Mouse (Mus musculus): ENCODE data around the gene Acer2. TPM values are rescaled to one million over a fixed set of nuclear protein-coding genes. Genes with fewer than 3 reads are reported as not detected.
"Not testable (repeated sequence)": the region's sequence is repeated elsewhere in the genome, so short reads cannot be mapped to it uniquely, and the experiment has no call there.

Acer2 gene
- 10 to 100 TPM; 18.2 to 19.0 TPM for total RNA-seq (2021)

- peak; percentile 95 for DNase-seq
These were observed at the start of gene Acer2 for GRCm38 (mm10) chr4:86874146-86874847. TSS of gene Acer2 (plus strand) at chr4:86874396.

GRCm38 (mm10) chr4:86825143-86825542 lies 49.1 kb upstream of the Acer2 start:
- no peak for DNase-seq

GRCm38 (mm10) chr4:86831896-86832295 lies 42.3 kb upstream of the Acer2 start:
- no peak for DNase-seq

- DNase-seq: not testable (repeated sequence)
These were observed 33.1 kb upstream of the Acer2 start for GRCm38 (mm10) chr4:86841141-86841540.

GRCm38 (mm10) chr4:86845384-86845783 lies 28.8 kb upstream of the Acer2 start:
- DNase-seq: no peak

GRCm38 (mm10) chr4:86847246-86847645 lies 26.9 kb upstream of the Acer2 start:
- DNase-seq: no peak

- DNase-seq: no peak
These were observed 22.9 kb upstream of the Acer2 start for GRCm38 (mm10) chr4:86851331-86851730.

GRCm38 (mm10) chr4:86852018-86852417 lies 22.2 kb upstream of the Acer2 start:
- DNase-seq: no peak

- DNase-seq: no peak
These were observed 21.2 kb upstream of the Acer2 start for GRCm38 (mm10) chr4:86852813-86853590.

GRCm38 (mm10) chr4:86856304-86857112 lies 17.7 kb upstream of the Acer2 start:
- DNase-seq: no peak

GRCm38 (mm10) chr4:86857113-86858069 lies 16.8 kb upstream of the Acer2 start, which contains the start of gene Rps6:
TSS of gene Rps6 (minus strand) at chr4:86857412.
- DNase-seq: peak; percentile 96

GRCm38 (mm10) chr4:86858070-86858440 lies 16.1 kb upstream of the Acer2 start:
- DNase-seq: no peak

GRCm38 (mm10) chr4:86864087-86864486 lies 10.1 kb upstream of the Acer2 start:
- DNase-seq: no peak

- no peak for DNase-seq
These were observed 2.2 kb upstream of the Acer2 start for GRCm38 (mm10) chr4:86871988-86872387.

- DNase-seq: no peak
These were observed 1.1 kb upstream of the Acer2 start for GRCm38 (mm10) chr4:86873072-86873471.

GRCm38 (mm10) chr4:86879477-86879876 lies 5.3 kb downstream of the Acer2 start:
- DNase-seq: peak; percentile 46

- no peak for DNase-seq
These were observed 7.0 kb downstream of the Acer2 start for GRCm38 (mm10) chr4:86881178-86881577.

GRCm38 (mm10) chr4:86882413-86882812 lies 8.2 kb downstream of the Acer2 start:
- DNase-seq: no peak

GRCm38 (mm10) chr4:86884945-86885344 lies 10.7 kb downstream of the Acer2 start:
- peak; percentile 62 for DNase-seq

- peak; percentile 16 for DNase-seq
These were observed 11.6 kb downstream of the Acer2 start for GRCm38 (mm10) chr4:86885790-86886159.

GRCm38 (mm10) chr4:86886160-86886878 lies 12.1 kb downstream of the Acer2 start:
- peak; percentile 69 for DNase-seq

All from heart, postnatal 4 days (tissue).